Mouse (Mus musculus) liver, postnatal 0 days (tissue): ENCODE results near the gene Nupr1.

Source experiments
- CTCF ChIP-seq: sonication (generic); IDR thresholded peaks from 2 replicates; pipeline ENCODE4 v1.5.1; 2016; ENCODE audit warnings: antibody characterized with exemption, low read depth
- EP300 ChIP-seq: IDR thresholded peaks from 2 replicates; pipeline ENCODE4 v1.6.1; 2016; ENCODE audit warnings: antibody characterized with exemption, low read depth, mild to moderate bottlenecking

- TF ChIP-seq CTCF (no peak), EP300 (no peak)
These were observed 746 bp downstream of the Nupr1 start for GRCm38 (mm10) chr7:126629915-126630314.
